Mouse (Mus musculus) bone marrow macrophage, adult 2 months (primary cell): ENCODE measurements around the gene Zfr.

Source experiments
- CTCF ChIP-seq: IDR thresholded peaks from 2 replicates; pipeline ENCODE4 v1.5.1; 2012; ENCODE audit warnings: low read depth, mild to moderate bottlenecking, low read length, moderate library complexity
- POLR2A ChIP-seq: IDR thresholded peaks from 2 replicates; pipeline ENCODE4 v1.6.1; 2012; ENCODE audit warnings: mild to moderate bottlenecking, low read depth, low read length, borderline replicate concordance

DNA sequence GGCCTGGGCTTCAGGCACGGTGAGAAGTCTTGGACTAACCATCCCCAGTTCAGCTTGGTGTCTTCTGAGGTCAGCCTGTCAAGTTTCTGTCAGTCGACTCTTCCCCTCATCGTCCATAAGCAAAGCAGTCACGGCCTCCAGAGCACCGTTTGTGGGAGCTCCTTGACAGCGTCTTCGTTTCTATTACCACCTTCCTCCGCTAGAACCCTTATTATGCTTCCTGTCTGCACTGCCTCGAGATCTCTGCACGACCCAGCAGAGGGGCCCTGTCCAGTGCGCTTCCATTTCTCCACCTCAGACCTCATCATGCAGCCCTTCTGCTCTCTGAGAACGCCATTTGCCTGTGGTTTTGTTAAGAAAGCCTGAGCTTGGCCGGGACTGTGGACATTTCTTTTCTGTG lies 99.2 kb downstream of the Zfr start:
- TF ChIP-seq POLR2A (no peak), CTCF (no peak)
